Mouse (Mus musculus) left cerebral cortex, adult 2 months (tissue): ENCODE measurements around the gene Wasf2. TPM values are rescaled to one million over a fixed set of nuclear protein-coding genes. Genes with fewer than 3 reads are reported as not detected.

Source experiments
- DNase-seq, 2 experiments: peaks; one replicate each; pipeline ENCODE4 v3.0.0; 2021 to 2022; ENCODE audit warnings: low spot score in 2 of 2, mixed read lengths in 1 of 2; ENCODE audit errors: extremely low spot score in 1 of 2
- H3K27ac ChIP-seq: fragments of 200-600 bp; 2 replicates; pipeline ENCODE4 v1.8.1; 2022
- H3K4me3 ChIP-seq: fragments of 200-600 bp; 2 replicates; pipeline ENCODE4 v1.8.1; 2022
- CTCF ChIP-seq: fragments of 200-600 bp; IDR thresholded peaks from 2 replicates; pipeline ENCODE4 v1.8.1; 2022; ENCODE audit warnings: antibody characterized with exemption, mild to moderate bottlenecking, moderate library complexity
- intact Hi-C: fragments of 180-260 bp; cut with DNase I; formaldehyde crosslinking; loops from one replicate; pipeline ENCODE4 v1.15.1; 2025
- total RNA-seq, 2 experiments: library from RNA; stranded (reverse); gene quantifications; 2 replicates each; pipeline ENCODE4 v1.2.3; 2021

Gene Wasf2
- total RNA-seq, 2 experiments from 2014 or later: 25.7 to 34.3 TPM

DNA sequence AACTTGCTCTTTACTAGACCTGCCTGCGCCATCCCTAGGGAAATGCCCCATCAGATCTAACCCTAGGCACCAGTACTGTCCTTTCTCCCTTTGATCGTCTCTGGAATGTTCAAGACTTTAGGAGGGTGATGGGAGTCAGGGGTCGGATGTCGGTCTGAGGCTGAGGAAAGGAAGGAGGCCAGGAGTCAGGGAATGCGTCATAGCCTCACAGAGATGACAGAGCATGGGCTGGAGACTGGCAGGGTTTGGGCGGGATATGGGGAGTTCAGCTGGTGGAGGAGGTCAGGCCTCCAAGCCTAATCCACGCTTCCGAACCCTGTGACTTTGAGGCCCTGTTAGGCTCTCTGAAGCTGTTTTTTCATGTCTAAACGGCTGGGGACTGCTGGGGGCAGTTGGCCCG is 83.4 kb downstream of the Wasf2 start:
- TF ChIP-seq CTCF: no peak
- peak overlapping the region; percentile 83; the same call in 1 of the 2 replicates for H3K4me3 ChIP-seq
- no peak for DNase-seq
- intact Hi-C loops: loop anchor here (2.0 to 5.0 kb wide), 3 partner anchors 85 to 276 kb away; partner anchors contain the start of gene Ahdc1
- peak overlapping the region; percentile 21 for H3K27ac ChIP-seq

DNA sequence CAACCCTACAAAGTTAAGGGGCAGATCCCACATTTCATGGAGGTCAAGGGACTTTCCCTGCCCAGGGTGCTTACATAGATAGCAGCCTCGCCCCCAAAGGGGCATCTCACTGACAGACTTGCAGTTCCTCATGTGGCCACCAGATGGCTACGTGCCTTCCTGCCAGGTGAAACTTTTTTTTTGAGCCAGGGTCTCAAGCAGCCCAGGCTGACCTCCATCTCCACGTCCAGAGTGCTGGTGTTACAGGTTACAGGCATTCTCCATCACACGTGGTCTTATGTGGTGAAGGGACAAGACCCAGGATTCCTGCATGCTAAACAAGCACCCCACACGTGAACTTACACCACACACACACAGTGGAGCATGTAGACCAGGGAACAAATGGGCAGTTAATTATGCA is 87.3 kb downstream of the Wasf2 start:
- DNase-seq: peak in 1 of 2 experiments; percentile 59
- peak; percentile 89 for TF ChIP-seq CTCF
- intact Hi-C loops: no loop called here
- Histone ChIP-seq H3K4me3 (no peak overlapping the region), H3K27ac (no peak overlapping the region)

DNA sequence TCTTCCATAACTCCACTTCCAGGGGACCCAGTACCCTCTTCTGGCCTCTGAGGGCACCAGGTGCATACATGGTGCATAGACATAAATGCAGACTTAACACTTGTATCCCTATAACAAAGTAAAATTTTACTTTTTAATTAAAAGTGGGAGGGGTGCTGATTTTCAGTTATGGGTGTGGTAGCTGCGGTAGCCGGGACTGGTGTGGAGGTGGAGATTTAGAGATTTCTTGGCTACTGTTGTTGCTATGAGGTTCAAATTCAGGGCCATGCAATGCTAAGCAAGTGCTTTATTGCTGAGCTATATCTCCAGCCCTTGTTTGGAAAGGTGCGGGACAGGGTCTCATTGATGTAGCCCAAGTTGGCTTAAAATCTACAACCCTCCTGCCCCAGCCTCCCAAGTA is 88.4 kb downstream of the Wasf2 start:
- DNase-seq: no peak
- intact Hi-C loops: no loop called here
- Histone ChIP-seq H3K27ac (no peak overlapping the region), H3K4me3 (no peak overlapping the region)
- TF ChIP-seq CTCF: no peak

DNA sequence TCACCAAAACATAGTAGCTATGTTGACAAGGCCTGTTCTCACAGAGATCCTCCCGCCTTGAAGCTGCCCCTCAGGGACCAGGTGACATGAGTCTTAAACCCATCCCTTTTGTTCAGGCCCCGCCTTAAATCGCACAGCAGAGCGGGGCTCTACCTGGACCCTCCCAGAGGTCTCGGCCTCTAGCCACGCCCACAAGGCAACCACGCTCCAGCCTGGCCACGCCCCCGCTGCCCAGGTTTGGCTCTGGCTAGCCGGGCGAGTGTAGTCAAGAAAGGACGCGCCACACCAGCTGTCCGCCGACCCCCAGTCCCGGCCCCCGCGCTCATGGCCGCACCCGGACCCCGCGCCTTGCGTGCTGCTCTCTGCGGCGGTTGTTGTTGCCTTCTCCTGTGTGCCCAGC is 90.4 kb downstream of the Wasf2 start:
- no peak for TF ChIP-seq CTCF
- no peak overlapping the region for H3K4me3 ChIP-seq
- intact Hi-C loops: no loop called here

DNA sequence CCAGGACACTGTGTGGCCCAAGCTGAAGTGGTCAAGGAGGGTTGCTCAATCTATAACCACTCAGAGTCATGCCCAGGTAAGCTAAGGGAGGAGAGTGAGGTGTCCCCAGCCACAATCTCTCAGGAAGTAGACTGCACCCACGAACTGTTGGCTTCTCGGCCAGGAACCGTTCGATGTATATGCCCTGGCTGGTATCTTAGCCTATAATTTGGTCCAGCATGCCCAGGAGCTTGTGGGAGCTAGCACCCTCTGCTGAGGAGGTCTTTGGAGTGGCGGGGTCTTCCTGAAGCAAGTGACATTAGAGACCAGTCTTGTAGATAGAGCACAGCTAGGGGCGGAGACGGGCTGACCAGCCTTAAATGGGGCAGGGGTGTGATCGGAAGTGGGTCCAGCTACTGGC is 91.4 kb downstream of the Wasf2 start:
- no peak for TF ChIP-seq CTCF
- intact Hi-C loops: no loop called here
- DNase-seq: no peak
- H3K4me3 ChIP-seq: no peak overlapping the region
- no peak overlapping the region for H3K27ac ChIP-seq

More for the DNA sequence above, 90.4 kb downstream of the Wasf2 start:
- no peak for DNase-seq
- no peak overlapping the region for H3K27ac ChIP-seq

DNA sequence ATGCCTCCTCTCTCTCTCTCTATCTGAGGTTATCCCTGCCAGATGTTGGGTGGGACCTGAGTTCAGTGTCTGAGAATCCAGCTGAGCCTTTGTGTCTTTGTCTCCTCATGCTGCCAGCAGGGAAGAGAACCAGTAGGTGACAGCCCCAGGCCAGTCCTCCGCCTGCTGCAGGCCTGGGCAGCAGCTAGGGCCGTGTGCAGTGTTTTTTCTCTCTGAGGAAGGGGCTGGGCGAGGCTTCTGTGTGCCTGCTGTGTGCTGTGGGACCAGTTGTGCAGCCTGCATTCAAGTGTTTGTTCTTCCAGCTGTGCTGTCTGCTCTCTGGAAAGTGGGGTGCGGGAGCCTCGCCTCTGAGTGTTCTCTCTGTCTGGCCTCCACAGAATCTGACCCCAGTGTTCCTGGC is 93.6 kb downstream of the Wasf2 start:
- no peak for TF ChIP-seq CTCF
- intact Hi-C loops: no loop called here
- no peak overlapping the region for H3K4me3 ChIP-seq

DNA sequence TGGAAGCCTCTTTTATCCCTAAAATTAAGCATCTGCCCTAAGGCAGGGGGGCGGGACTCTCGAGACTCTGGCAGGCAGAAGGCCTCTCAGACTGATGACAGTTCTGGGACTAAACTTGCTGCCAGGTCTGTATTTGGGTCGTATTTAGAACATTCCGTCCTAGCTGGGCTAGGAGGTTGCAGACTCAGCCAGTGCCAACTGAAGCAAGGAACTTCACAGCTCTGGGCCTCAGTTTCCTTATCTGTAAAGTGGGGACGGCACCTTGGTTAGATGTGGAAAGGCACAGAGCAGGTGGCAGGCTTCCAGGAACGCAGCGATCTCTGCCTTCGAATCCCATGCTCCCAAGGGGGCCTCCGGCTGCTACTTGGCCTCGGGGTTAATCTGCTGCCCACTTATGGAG is 95.8 kb downstream of the Wasf2 start:
- DNase-seq: no peak
- TF ChIP-seq CTCF: no peak
- intact Hi-C loops: no loop called here
- H3K4me3 ChIP-seq: no peak overlapping the region
- H3K27ac ChIP-seq: no peak overlapping the region

More for the DNA sequence above, 93.6 kb downstream of the Wasf2 start:
- H3K27ac ChIP-seq: no peak overlapping the region
- no peak for DNase-seq

DNA sequence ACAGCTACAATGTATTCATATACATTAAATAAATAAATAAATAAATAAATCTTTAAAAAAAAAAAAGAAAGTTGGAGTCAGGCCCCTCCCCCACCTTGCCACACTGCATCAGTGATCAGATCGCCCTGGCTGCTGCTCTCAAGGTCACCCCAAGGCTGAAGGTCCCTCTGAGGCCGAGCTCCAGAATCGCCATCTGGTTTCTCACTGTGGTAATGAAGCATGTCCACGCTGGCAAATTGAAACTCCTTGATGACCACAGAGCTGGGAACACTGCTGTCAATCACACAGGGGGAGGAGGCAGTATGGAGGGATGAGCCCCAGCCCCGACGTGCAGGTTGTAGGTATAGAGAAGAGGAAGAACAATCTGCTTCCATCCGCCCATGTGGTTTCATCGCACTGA is 97.3 kb downstream of the Wasf2 start:
- intact Hi-C loops: no loop called here
- DNase-seq: no peak
- no peak overlapping the region for H3K4me3 ChIP-seq
- no peak for TF ChIP-seq CTCF
- H3K27ac ChIP-seq: no peak overlapping the region

DNA sequence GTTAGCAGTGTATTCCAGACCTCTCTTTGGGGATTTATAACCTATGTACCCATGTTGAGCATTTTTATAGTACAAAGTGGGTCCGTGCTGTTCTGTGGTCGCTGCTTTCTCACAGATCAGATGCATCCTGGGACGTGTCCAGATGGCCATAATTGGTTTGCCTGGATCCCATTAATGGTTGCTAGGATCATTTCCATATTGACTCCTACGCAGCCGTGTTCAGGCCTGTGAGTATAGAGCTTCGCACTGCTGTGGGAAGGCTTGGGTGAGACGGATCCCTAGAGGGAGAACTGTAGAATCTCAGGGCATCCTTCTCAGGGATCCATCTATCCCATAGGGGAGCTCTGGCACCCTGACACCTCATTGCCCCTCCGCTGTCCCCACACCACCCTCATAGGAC is 99.3 kb downstream of the Wasf2 start:
- no peak overlapping the region for H3K27ac ChIP-seq
- intact Hi-C loops: no loop called here
- DNase-seq: no peak
- no peak for TF ChIP-seq CTCF
- H3K4me3 ChIP-seq: no peak overlapping the region

DNA sequence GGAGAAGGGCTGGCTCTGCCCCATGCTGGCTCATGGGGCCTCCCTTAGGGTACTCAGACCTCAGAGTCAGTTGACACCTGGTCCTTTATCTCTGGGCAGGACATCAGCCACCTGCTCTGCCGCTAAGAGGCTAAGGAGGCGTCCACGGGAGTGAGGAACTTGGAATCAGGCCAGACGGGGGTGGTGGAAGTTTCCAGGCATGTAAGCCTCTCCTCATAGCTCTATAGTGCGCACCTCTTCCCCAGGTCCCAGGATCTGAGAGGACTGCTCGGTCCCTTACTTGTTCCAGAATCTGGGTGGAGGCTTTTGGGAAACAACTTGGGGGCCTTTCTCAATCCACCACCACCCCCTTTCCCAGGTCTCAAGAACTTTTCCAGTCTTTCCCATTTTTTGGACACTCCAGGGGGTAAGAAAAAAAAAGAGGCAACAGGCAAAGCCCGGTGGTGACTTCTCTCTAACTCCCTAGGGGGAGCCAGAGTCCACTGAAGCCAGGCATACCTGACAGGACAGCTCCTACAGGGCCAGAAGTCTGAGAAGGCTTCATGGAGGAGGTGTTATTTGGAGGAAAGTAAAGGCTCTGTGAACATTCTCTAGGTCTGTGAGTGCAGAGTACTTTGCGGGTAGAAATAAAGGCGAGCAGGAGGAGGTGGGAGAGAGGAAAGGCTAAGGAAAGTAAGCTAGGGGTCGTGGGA is 103.1 kb downstream of the Wasf2 start:
- intact Hi-C loops: loop anchor here (1.0 to 10.0 kb wide), 2 partner anchors 64 to 221 kb away; no protein-coding TSS in a partner anchor

DNA sequence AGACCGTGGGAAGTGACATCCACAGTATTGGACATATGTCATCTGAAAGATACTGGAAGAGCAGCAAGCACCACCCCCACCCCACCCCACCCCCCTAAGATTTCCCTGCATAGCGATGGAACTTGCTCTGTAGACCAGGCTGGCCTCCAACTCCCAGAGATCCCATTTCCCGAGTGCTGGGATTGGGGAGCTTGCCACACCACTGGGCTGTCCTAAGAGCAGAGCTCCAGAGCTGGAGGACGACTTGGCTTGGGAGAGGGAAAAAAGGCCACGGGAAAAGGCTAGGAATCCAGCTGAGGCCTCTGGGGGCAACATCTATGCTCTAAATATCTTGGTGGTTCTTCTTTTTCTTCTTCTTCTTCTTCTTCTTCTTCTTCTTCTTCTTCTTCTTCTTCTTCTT is 104.5 kb downstream of the Wasf2 start:
- DNase-seq: no peak
- intact Hi-C loops: loop anchor here (10.0 kb wide), 1 partner anchor 220 kb away; no protein-coding TSS in a partner anchor
- H3K27ac ChIP-seq: no peak overlapping the region
- TF ChIP-seq CTCF: no peak
- no peak overlapping the region for H3K4me3 ChIP-seq

More for the DNA sequence above, 103.1 kb downstream of the Wasf2 start:
- Histone ChIP-seq H3K27ac (no peak overlapping the region), H3K4me3 (no peak overlapping the region)
- no peak for DNase-seq
- peak; percentile 73 for TF ChIP-seq CTCF

DNA sequence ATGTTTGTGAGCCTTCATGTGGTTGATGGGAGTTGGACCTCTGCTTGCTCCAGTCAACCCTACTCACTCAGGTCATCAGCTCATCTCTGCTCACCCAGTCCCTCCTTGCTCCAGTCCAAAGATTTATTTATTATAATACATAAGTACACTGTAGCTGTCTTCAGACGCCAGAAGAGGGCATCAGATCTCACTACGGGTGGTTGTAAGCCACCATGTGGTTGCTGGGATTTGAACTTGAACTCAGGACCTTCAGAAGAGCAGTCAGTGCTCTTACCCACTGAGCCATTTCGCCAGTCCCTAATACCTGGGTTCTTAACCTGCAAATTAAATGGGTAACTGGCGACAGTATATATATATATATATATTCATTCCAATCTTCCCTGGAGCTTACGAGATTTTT is 105.1 kb downstream of the Wasf2 start:
- Histone ChIP-seq H3K27ac (no peak overlapping the region), H3K4me3 (no peak overlapping the region)
- intact Hi-C loops: loop anchor here (10.0 kb wide), 1 partner anchor 219 kb away; no protein-coding TSS in a partner anchor
- no peak for DNase-seq
- no peak; the same call in 1 of the 2 replicates for TF ChIP-seq CTCF

DNA sequence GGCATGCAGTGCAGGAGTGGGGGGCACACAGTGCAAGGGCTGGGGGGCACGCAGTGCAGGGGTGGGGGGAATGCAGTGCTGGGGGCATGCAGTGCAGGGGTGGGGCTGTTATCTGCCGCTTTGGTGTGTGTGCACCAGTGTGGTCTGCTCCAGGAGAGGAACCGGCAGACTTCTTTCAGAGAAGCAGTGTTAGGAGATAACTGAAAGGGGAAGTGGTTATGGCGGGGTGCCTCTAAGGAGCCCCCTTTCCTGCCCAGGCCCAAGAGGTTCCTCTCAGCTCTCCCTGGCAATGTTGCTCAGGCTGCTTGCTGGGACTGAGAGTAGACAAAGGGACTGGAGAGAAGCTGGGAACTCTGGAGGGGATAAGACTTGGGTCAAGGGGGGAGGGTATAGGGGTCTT is 107.6 kb downstream of the Wasf2 start:
- Histone ChIP-seq H3K4me3 (no peak overlapping the region), H3K27ac (no peak overlapping the region)
- intact Hi-C loops: loop anchor here (10.0 kb wide), 1 partner anchor 217 kb away; no protein-coding TSS in a partner anchor
- no peak for DNase-seq
- no peak for TF ChIP-seq CTCF
